Mouse (Mus musculus): ENCODE measurements at regions not wholly inside any gene's neighbourhood (a gene's known extent, or its start where the extent isn't known, plus 50 kb on each side); places are given as distances from the start of the nearest gene placed in this dataset.

GRCm38 (mm10) chr3:41491185-41491584 is 64.3 kb upstream of the Jade1 start:
- no peak for TF ChIP-seq CTCF (IDR thresholded peaks at IDR 0.05; ENCODE audit: low read depth)
- no peak for TF ChIP-seq EP300 (IDR thresholded peaks at IDR 0.05; ENCODE audit: low read depth)
